Mouse (Mus musculus) lung, postnatal 25 days (tissue): ENCODE measurements at regions not wholly inside any gene's neighbourhood (a gene's known extent, or its start where the extent isn't known, plus 50 kb on each side); places are given as distances from the start of the nearest gene placed in this dataset.

Source experiments
- DNase-seq: peaks from one replicate; pipeline ENCODE4 v3.0.0; 2022; ENCODE audit warnings: low spot score

DNA sequence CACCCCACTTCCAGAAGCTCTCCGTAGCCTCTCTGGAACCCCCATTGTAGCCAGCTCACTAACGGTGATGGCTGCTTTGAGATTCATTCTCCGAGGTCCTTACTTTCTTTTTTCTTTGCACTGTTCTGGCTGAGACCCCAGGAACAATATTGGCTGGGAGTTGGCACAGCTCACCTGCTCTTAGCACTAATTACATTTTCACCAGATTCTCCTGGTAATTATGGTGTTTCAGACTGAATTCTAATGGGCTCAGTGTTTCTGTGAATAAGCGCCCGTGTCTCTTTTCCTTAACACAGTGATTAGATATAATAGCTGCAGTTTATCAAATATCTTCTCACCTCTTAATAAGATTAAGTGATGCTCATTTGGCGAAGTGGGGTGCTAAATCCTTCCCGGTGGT is 509.2 kb upstream of the Adamts16 start:
- DNase-seq, result no peak

DNA sequence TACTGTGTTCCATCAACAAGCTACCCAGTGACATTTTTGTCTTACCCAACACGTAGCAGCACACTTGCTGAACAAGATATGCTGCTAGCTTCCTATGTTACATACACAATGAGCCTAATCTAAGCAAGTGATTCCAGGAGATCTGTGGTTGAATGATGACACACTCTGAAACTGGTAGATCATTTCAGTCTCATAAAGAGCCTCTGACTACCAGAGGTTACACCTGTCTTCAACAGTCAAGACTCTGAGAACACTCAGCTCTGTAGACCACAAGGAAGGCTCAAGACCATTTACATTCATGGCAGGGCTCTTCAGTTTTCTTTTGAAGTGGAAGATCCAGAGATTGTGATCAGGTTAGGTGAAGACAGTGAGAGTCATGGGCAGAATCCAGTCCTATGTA is 501.3 kb upstream of the Adamts16 start:
- no peak for DNase-seq

DNA sequence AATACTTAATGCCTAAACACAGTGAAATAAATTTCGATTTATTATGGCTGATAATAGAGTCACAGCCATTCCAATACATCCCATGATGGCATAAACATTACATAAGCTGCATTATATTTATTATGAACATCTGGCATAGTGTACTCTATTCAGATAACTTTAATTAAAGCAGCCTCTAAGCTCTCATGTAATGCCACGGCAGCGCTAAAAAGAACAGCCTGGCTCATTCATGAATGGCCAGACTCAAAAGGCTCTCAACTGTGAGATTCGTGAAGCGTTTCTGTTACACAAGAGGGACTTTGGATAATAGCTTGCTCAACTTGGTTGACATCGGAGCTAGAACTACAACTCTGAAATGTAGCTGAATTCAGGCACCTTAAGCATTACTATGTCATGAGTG is 497.1 kb upstream of the Adamts16 start:
- no peak for DNase-seq

- DNase-seq, result no peak
Observed at GRCm38 (mm10) chr13:71334925-71335324, 493.3 kb upstream of the Adamts16 start.

DNA sequence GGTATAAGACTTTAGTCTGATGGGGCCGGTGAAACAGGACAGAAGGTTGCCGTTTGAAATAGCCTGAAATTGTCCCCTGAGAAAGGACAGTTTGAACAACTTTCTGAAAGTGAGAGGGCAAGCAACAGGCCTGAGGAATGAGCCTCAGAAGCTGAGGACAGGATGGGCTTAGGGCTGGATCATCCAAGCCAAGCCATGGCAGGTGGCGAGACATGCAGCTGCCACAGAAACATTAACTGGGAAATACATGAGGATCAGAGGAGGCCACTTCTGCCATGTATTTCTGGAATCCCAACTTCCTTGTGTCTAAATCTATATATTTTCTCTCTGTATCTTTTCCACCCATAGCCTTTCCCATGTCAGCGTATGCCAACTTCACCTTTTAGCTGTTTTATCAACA is 491.5 kb upstream of the Adamts16 start:
- no peak for DNase-seq

- DNase-seq, result no peak
Observed at GRCm38 (mm10) chr13:71330321-71330720, 488.7 kb upstream of the Adamts16 start.

GRCm38 (mm10) chr13:71327802-71328753 is 486.5 kb upstream of the Adamts16 start:
- DNase-seq, result no peak

DNA sequence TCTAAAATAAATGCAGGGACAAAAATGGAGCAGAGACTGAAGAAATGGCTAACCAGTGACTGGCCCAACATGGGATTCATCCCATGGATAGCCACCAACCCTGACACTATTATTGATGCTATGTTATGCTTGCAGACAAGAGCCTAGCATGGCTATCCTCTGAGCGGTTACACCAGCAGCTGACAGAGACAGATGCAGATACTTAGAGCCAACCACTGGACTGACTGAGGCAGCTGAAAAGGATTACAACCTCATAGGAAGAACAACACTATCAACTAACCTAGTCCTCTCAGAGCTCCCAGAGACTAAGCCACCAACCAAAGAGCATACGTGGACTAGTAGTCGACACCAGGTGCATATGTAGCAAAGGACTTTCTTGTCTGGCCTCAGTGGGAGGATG is 478.9 kb upstream of the Adamts16 start:
- DNase-seq, result no peak

DNA sequence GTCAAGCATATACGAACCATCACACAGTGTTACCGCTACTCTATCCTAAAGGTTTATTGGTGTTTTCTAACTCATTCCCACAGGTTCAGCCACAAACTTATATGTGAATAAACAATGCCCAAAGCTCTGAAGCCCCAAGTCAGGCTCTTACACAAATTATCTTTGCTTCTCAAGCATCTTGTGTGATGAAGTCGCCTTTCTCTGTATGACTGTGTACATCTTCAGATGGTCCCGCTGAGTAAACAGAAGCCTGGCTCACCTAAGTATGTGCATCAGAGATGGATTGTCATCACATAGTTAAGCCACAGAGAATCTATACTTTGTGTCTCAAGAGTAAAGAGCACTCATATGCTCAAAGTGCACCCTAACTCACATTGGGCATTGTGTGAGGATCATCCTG is 462.3 kb upstream of the Adamts16 start:
- DNase-seq, result no peak

DNA sequence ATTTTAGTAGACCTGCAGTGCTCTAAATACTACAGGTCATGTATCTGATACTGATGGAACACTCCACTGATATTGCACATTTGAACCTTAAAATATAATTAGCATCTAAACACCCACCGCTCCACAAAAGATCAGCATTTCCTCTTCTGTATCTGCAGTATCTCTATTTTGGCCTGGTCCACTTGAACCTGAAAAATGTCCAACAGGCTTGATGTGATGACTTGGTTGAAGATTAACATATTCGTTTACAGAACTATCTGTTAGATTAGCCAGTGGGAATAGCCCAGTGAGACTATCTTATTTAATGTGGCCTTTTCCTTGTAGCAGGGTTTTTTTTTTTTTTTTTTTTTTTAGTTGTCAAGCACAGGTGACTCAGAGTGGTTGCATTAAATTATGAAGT is 434.4 kb upstream of the Adamts16 start:
- DNase-seq, result no peak

DNA sequence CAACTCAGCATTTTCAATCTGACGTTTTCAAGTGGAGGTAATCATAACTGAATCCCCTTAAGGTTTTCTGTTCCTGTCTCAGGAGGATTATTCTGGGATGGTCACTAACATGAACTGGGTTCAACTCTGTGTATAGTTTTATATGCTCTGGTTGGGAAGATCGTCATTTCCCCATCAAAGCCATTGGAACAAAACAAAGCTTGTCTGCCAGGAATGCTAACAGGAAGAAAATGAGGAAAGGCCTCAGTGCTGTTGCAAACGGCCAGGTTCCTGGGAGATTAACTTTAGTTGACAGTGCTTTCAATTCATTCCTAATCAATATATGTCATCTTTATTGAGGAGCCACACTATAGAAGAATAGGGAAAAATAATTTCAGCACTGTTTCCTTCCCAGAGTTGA is 432.5 kb upstream of the Adamts16 start:
- DNase-seq, result no peak

GRCm38 (mm10) chr13:71273485-71273884 is 431.9 kb upstream of the Adamts16 start:
- peak; percentile 0 for DNase-seq

- no peak for DNase-seq
Observed at GRCm38 (mm10) chr13:71273067-71273466, 431.5 kb upstream of the Adamts16 start.

GRCm38 (mm10) chr13:71272431-71272830 is 430.8 kb upstream of the Adamts16 start:
- no peak for DNase-seq

DNA sequence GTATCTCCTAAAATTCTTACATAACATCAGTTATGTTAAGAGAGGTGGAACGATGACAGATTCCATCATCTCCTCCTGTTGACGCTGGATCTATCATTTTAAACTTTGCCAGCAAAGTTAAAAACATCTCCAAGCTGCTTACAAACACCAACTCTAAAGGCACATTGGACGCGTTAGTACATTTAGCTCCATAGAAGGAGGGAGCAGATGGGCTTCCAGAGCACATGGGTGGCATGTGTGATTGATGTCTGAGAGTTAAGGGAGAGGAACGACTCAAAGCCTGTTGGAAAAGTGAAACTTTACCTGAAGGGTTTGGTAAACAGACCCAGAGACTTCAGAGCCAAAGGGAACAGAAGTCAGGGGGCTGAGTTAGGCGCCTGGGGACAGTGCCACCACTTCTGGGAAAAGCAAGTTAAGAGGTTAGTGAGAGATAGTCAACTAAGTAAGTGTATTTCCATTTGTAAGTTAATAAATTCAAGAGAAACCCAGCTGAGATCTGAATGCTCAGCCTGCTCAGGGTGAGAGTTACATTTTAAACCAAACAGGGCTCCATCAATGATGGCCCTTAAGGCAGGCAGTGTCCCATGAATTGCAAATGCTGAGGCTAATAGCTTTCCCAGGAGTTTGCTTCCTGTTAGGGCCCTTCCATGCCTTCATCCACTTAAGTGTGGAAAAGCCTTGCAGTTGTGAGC is 430.3 kb upstream of the Adamts16 start:
- DNase-seq, result no peak

DNA sequence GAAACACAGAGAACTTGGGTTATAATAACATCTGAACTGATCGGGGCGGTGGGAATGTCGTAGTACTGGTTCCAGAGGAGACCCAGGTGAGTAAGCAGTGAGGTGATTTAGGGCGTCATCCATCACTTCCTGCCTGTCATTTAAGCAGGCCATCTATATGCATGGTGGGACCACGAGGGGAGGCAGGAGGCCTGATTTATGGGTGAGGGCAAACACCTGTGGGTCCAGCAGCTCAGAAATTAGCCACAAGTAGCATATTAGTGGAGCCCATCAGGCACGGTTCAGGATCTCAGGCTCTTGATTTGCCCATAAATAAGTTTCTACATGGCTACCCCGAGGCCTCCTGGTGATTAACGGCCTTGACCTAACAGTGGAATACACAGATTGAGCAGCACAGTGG is 428.8 kb upstream of the Adamts16 start:
- DNase-seq, result no peak

DNA sequence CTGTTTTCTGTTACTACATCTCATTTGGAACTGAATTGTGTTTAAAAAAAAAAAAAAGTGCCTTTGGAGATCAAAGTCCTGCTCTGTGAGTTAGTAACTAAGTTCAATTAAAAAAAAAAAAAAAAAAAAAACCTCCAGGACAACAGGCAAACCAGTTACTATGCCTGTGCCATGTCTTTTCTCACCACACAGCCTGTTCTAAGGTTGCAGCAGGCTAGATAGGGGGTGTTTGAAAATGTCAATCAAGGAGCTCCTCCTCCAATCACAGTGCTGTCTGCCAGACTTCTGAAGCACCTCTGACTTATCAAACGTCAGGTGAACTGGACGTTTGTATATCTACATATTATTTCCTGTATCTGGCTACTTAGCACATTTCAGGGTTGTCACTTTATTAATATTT is 427.9 kb upstream of the Adamts16 start:
- no peak for DNase-seq

DNA sequence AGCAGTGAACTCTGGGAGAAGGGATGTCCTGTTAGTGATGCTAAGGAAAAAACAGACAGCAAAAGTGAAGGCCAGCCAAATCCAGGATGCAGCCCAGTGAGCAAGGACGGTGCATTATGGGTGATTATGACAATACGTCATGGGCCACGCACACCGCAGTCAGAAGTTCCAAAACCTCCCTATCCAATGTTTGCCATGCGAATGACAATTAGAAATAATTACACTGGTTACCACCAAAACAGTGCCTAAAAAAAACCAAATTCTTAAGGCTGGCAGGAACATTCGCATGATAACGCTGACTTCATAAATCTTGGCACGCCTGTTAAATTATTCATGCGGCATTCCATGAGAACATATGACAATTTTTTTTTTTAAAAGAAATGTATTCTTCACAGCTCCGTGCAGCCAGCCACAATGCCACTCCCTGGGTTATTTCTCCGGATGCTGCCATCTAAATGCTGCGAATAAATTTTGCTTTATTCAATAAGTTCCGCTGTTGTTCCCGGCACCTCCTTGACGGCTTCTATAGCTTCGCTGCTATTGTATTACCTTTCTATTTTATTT is 421.8 kb upstream of the Adamts16 start:
- no peak for DNase-seq

- DNase-seq, result peak; percentile 1
Observed at GRCm38 (mm10) chr13:71262575-71263295, 421.1 kb upstream of the Adamts16 start.

- no peak for DNase-seq
Observed at GRCm38 (mm10) chr13:71254016-71254415, 412.4 kb upstream of the Adamts16 start.

DNA sequence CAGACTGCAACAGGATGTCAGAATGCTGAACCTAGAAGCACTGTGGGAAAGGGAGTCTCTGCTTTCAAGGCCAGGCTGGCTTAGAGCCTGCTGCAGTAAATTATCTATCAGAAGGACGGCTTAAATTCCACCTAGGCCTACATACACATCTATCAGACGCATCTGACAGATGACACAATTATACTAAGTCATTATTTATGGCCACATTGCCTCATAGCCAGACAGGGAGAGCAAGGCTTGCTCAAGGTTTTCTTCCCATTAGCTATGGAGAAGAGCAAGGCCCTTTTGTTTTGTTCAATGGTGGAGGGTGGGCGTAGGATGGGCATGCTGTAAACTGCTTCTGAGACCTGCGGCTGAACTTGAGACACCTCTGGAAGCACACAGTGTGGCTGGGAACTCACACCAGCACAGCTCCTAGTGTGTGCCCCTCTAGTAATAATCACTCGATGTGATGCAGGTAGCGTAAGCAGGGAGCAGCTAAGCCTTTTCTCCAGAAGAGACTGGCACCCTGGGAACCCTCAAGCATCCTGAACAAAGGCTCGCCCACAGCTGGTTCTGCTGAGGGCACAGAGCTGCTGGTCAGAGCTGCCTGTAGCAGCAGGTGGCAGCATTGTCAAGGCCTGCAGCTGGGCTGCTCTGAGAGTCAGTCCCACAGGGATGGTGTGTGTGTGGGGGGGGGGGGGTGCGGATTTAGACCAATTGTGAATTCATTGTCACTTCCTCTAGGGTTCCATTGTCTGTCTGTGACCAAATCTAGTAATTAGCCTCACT is 406.8 kb upstream of the Adamts16 start:
- no peak for DNase-seq

DNA sequence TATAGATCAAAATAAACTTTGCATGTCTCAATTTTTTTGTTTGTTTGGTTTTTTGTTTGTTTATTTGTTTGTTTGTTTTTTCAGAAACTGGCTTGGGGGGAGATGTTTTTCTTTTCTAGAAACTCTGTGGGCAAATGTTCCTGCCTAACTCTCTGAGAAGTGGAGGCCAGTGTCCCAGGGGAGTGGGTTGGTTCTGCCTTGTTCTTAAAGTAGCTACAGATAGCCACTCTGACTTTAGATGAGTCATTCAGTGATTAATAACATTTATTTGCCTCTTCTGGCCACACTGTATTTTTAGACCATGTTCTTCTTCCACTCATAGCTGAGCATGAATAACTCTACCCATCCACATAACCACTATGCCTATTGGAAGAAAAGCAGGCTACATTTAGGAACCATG is 405.6 kb upstream of the Adamts16 start:
- no peak for DNase-seq
